ENCODE assay signal across 30 mouse cellular contexts in the genomic region with DNA sequence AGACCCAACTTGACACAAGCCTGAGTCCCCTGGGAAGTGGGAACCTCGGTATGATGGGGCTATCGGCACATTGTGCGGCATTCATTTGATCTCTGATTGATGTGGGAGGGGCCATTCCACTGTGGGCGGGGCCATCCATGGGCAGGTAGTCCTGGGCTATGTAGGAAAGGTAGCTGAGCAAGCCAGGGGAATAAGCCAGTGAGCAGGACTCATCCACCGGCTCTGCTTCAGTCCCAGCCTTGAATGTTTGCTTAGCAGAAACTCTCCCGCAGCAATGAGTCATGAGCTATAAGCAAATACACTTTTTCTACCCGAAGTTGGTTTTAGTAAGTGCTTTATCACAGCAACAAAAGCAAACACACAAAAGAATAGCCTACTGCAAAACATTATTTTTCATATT. TPM values are rescaled to one million over a fixed set of nuclear protein-coding genes. Genes with fewer than 3 reads are reported as not detected.
A peak's percentile ranks its signal among the peaks of the same experiment; 100 is the strongest.
DNase-seq lines count a peak whose midpoint lies in the region; ATAC-seq lines count a peak whose summit lies in the region.
"Had no signal": no experiment of that assay in that cellular context is flagged by ENCODE, and none has a peak within 500 bp of the region (broad histone marks: within the 10 kb centered on the region; RNA-seq: fewer than 3 reads in every experiment).

No protein-coding gene starts in this region.

- H3K9ac ChIP-seq in lung, embryonic 15.5 days = no peak overlapping the region
- no peak overlapping the region for H3K9ac ChIP-seq in intestine, embryonic 16.5 days (ENCODE audit: low read depth, low read length)
- H3K9ac ChIP-seq in stomach, embryonic 15.5 days = no peak overlapping the region
- H3K9ac ChIP-seq: embryonic facial prominence, embryonic 12.5 days; heart, embryonic 13.5 days; hindbrain, embryonic 14.5 days; limb, embryonic 15.5 days; liver, embryonic 14.5 days had no signal

- no peak overlapping the region for H3K4me2 ChIP-seq in lung, embryonic 15.5 days
- H3K4me2 ChIP-seq in intestine, embryonic 16.5 days (ENCODE audit: low read depth, low read length) = no peak overlapping the region
- H3K4me2 ChIP-seq in stomach, embryonic 15.5 days = no peak overlapping the region
- H3K4me2 ChIP-seq: embryonic facial prominence, embryonic 12.5 days; heart, embryonic 13.5 days; hindbrain, embryonic 14.5 days; limb, embryonic 15.5 days had no signal

- 0 out of 2 replicates have a peak overlapping the region, but pooled peaks have one; percentile 15 for H3K27ac ChIP-seq in lung, embryonic 15.5 days
- no peak overlapping the region for H3K27ac ChIP-seq in intestine, embryonic 16.5 days (ENCODE audit: low read length)
- H3K27ac ChIP-seq in stomach, embryonic 15.5 days = peak overlapping the region; percentile 65; the same call in 1 of the 2 replicates
- H3K27ac ChIP-seq: embryonic facial prominence, embryonic 12.5 days; heart, adult 2 months; heart, embryonic 13.5 days; hindbrain, embryonic 14.5 days; kidney, postnatal 0 days; limb, embryonic 10.5 days; limb, embryonic 15.5 days; liver, embryonic 14.5 days had no signal

- no peaks in the 10 kb centered on the region for H3K9me3 ChIP-seq in lung, embryonic 15.5 days
- no peaks in the 10 kb centered on the region for H3K9me3 ChIP-seq in intestine, embryonic 16.5 days (ENCODE audit: control insufficient read depth, low read length)
- H3K9me3 ChIP-seq in stomach, embryonic 15.5 days = no peaks in the 10 kb centered on the region
- H3K9me3 ChIP-seq: embryonic facial prominence, embryonic 12.5 days; heart, embryonic 13.5 days; limb, embryonic 10.5 days; limb, embryonic 15.5 days had no signal

- ATAC-seq in lung, embryonic 15.5 days (ENCODE audit: borderline replicate concordance, extremely low read depth, low FRiP score, low TSS enrichment) = no peak
- ATAC-seq in intestine, embryonic 16.5 days = peak; percentile 74
- ATAC-seq in stomach, embryonic 15.5 days (ENCODE audit: insufficient read depth, low FRiP score, low read depth) = peak; percentile 70
- ATAC-seq: forebrain, embryonic 14.5 days had no signal

- intact Hi-C loops in left cerebral cortex, postnatal 25 days (cut with DNase I) = no loop called here

- H3K4me1 ChIP-seq in lung, embryonic 15.5 days = peaks cover 3% of the 10 kb centered on the region; the same call in 1 of the 2 replicates
- no peaks in the 10 kb centered on the region for H3K4me1 ChIP-seq in intestine, embryonic 16.5 days (ENCODE audit: control insufficient read depth, insufficient read depth, low read length)
- no peaks in the 10 kb centered on the region for H3K4me1 ChIP-seq in stomach, embryonic 15.5 days
- H3K4me1 ChIP-seq: embryonic facial prominence, embryonic 12.5 days; heart, embryonic 13.5 days; limb, embryonic 15.5 days had no signal

- no peak overlapping the region for H3K4me3 ChIP-seq in lung, embryonic 15.5 days
- H3K4me3 ChIP-seq in intestine, embryonic 16.5 days (ENCODE audit: low read length) = no peak overlapping the region
- no peak overlapping the region for H3K4me3 ChIP-seq in stomach, embryonic 15.5 days (replicated peaks)
- H3K4me3 ChIP-seq: embryonic facial prominence, embryonic 12.5 days; heart, adult 2 months; heart, embryonic 13.5 days; limb, embryonic 10.5 days; limb, embryonic 15.5 days had no signal

- H3K36me3 ChIP-seq in lung, embryonic 15.5 days = no peaks in the 10 kb centered on the region
- H3K36me3 ChIP-seq in intestine, embryonic 16.5 days (ENCODE audit: control insufficient read depth, insufficient read depth, low read length) = no peaks in the 10 kb centered on the region
- H3K36me3 ChIP-seq in stomach, embryonic 15.5 days = no peaks in the 10 kb centered on the region
- H3K36me3 ChIP-seq: embryonic facial prominence, embryonic 12.5 days; heart, embryonic 13.5 days; limb, embryonic 10.5 days; limb, embryonic 15.5 days had no signal

- H3K27me3 ChIP-seq in lung, embryonic 15.5 days = no peaks in the 10 kb centered on the region
- H3K27me3 ChIP-seq in intestine, embryonic 16.5 days (replicated peaks; ENCODE audit: control insufficient read depth, insufficient read depth, low read length) = no peaks in the 10 kb centered on the region
- no peaks in the 10 kb centered on the region for H3K27me3 ChIP-seq in stomach, embryonic 15.5 days (replicated peaks)
- H3K27me3 ChIP-seq: CH12.LX; embryonic facial prominence, embryonic 12.5 days; heart, embryonic 13.5 days; limb, embryonic 15.5 days had no signal

- 47% methylated on average over 7 of the region's 7 CpGs for WGBS in lung, embryonic 15.5 days
- 55% methylated on average over 7 of the region's 7 CpGs for WGBS in intestine, embryonic 16.5 days
- WGBS in stomach, embryonic 15.5 days = 46% methylated on average over 7 of the region's 7 CpGs

- DNase-seq in lung, postnatal 10 days = no peak
- peak; percentile 45 for DNase-seq in NIH3T3 (ENCODE audit: low read depth)
- no peak for DNase-seq in kidney, postnatal 14 days
- no peak for DNase-seq in left cerebral cortex, postnatal 25 days (ENCODE audit: low spot score in 2 of 2)
- DNase-seq: adrenal gland, postnatal 10 days; cerebellum, adult 11-12 months; cerebellum, adult 9-11 months; embryo, embryonic 11 days; gastrocnemius, postnatal 14 days; heart, adult 2 months; heart, postnatal 10 days; kidney, adult 2 months; layer of hippocampus, postnatal 36 days; midbrain, embryonic 14.5 days; right cerebral cortex, postnatal 14 days had no signal

RNA-seq across cellular contexts. Expression of a gene that starts 35.7 kb away (rescaled TPM):
- polyA plus RNA-seq in lung, embryonic 15.5 days (2015; fragmentation: Nextera tagmentation; extraction: Ambion mirVana) = not detected in 2 replicates
- polyA plus RNA-seq in intestine, embryonic 16.5 days (2015; fragmentation: Nextera tagmentation; extraction: Ambion mirVana) = 0.36 and 0.37 TPM in 2 replicates
- polyA plus RNA-seq in stomach, embryonic 15.5 days (2015; fragmentation: Nextera tagmentation; extraction: Ambion mirVana) = 0.42 and 0.88 TPM in 2 replicates
- total RNA-seq in left cerebral cortex, postnatal 25 days (2021) = 1 to 10 TPM; 2.1 to 2.6 TPM
- total RNA-seq: adrenal gland, postnatal 10 days; gastrocnemius, postnatal 14 days; heart, adult 2 months; heart, postnatal 10 days; hematopoietic stem cell, adult 5-6 weeks; monocyte, adult 5-6 weeks had no signal
- polyA plus RNA-seq: C2C12; embryonic facial prominence, embryonic 12.5 days; heart, adult 2 months; heart, embryonic 13.5 days; kidney, adult 2 months; kidney, postnatal 0 days; limb, embryonic 10.5 days; limb, embryonic 15.5 days; liver, embryonic 14.5 days; midbrain, embryonic 14.5 days had no signal
